Mouse (Mus musculus) heart, embryonic 13.5 days (tissue): ENCODE data around the gene Tmprss4. TPM values are rescaled to one million over a fixed set of nuclear protein-coding genes. Genes with fewer than 3 reads are reported as not detected.
A peak's percentile ranks its signal among the peaks of the same experiment; 100 is the strongest.

ENCODE experiments used
- ATAC-seq: fragments of 200-750 bp; cut with Nextera tagmentation; 2 replicates; pipeline ENCODE4 v1.8.0; 2017; ENCODE audit warnings: moderate TSS enrichment; ENCODE audit not compliant: insufficient number of reproducible peaks, low FRiP score, low TSS enrichment; ENCODE audit errors: extremely low read depth
- H3K27ac ChIP-seq: fragments of 300-500 bp; sonication (generic); replicated peaks from 2 replicates; pipeline ENCODE4 v1.5.1; 2015; ENCODE audit warnings: moderate library complexity, mild to moderate bottlenecking, inconsistent platforms
- H3K27me3 ChIP-seq: fragments of 300-500 bp; sonication (generic); replicated peaks from 2 replicates; pipeline ENCODE4 v1.6.1; 2015; ENCODE audit warnings: mild to moderate bottlenecking, inconsistent platforms
- H3K36me3 ChIP-seq: fragments of 300-500 bp; sonication (generic); 2 replicates; pipeline ENCODE4 v1.6.1; 2015; ENCODE audit warnings: mild to moderate bottlenecking, inconsistent platforms
- H3K4me1 ChIP-seq: fragments of 300-500 bp; sonication (generic); 2 replicates; pipeline ENCODE4 v1.6.1; 2015; ENCODE audit warnings: inconsistent platforms
- H3K4me2 ChIP-seq: fragments of 300-500 bp; sonication (generic); 2 replicates; pipeline ENCODE4 v1.6.1; 2015; ENCODE audit warnings: inconsistent platforms, mild to moderate bottlenecking, moderate library complexity
- H3K4me3 ChIP-seq: fragments of 300-500 bp; sonication (generic); 2 replicates; pipeline ENCODE4 v1.5.1; 2015; ENCODE audit warnings: moderate library complexity, mild to moderate bottlenecking, inconsistent platforms
- H3K9ac ChIP-seq: fragments of 300-500 bp; sonication (generic); 2 replicates; pipeline ENCODE4 v1.6.1; 2015; ENCODE audit warnings: inconsistent platforms, mild to moderate bottlenecking, moderate library complexity
- H3K9me3 ChIP-seq: fragments of 300-500 bp; sonication (generic); 2 replicates; pipeline ENCODE4 v1.6.1; 2016; ENCODE audit warnings: inconsistent platforms
- WGBS: fragments of 180-500 bp; shearing (Covaris S2); methylation state at CpG from one replicate; pipeline ENCODE4 v1.1.7; 2015; ENCODE audit warnings: mixed read lengths; 5-methylcytosine and 5-hydroxymethylcytosine counted together
- polyA plus RNA-seq: library from polyadenylated mRNA; unstranded; fragments of >200 nt; fragmentation: Nextera tagmentation; extraction: Ambion mirVana; gene quantifications from 2 replicates; pipeline ENCODE4 v1.2.1, GENCODE M21; 2015

Gene Tmprss4
- polyA plus RNA-seq, 1 experiment from 2014 or later: 0.19 TPM

DNA sequence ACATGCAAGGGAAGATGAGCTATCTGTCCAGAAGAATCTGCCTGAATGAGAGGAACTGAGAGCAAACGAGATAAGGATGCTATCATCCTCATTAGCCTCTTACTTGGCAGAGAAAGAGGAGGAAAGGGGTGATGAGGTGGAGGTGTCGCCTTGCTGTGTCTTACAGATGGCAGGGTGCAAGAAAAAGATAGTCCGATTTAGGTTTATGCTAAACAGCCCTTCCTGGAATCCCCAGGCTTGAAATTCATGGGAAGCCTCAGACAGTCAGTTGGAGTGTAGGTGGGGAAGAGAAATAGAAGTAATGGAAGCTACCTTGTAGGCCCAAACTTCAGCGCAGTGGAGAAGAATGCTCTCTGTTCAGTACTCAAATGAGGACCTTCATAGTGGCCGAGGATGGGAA lies 36.0 kb downstream of the Tmprss4 start:
- Histone ChIP-seq H3K4me2 (no peak overlapping the region), H3K27me3 (no peaks in the 10 kb centered on the region; the same call in 1 of the 2 replicates), H3K4me1 (no peaks in the 10 kb centered on the region), H3K36me3 (no peaks in the 10 kb centered on the region), H3K9me3 (peaks cover 4% of the 10 kb centered on the region; the same call in 1 of the 2 replicates), H3K4me3 (no peak overlapping the region), H3K9ac (no peak overlapping the region), H3K27ac (no peak overlapping the region)
- 59% methylated on average over 5 of the region's 5 CpGs for WGBS
- no peak for ATAC-seq

DNA sequence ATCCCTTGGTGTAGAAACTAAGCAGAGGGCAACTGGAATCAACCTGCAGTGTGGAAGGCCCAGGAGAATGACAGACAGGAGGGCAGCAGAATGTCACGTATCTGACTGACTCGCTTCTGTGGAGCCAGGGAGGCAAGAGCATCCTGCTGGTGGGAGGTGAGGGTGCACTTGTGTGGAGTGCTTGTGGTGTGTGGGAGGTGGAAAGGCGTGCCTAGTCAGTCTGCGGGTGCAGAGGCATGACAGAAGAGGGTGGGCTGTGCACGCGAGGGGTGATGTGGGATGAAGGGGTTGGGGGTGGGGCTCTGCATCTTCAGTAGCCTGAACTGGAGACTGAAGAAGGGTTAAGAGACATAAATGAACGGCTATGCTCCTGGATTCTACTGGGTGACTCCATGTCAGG lies 50.5 kb downstream of the Tmprss4 start:
- Histone ChIP-seq H3K4me3 (no peak overlapping the region), H3K9ac (no peak overlapping the region), H3K27me3 (peaks cover 49% of the 10 kb centered on the region), H3K9me3 (no peaks in the 10 kb centered on the region), H3K4me1 (no peaks in the 10 kb centered on the region), H3K4me2 (no peak overlapping the region), H3K27ac (no peak overlapping the region), H3K36me3 (no peaks in the 10 kb centered on the region)
- ATAC-seq: no peak
- WGBS: 55% methylated on average over 7 of the region's 7 CpGs

GRCm38 (mm10) chr9:45150933-45151332 lies 53.0 kb downstream of the Tmprss4 start:
- no peaks in the 10 kb centered on the region for H3K36me3 ChIP-seq
- no peak overlapping the region for H3K4me2 ChIP-seq
- peaks cover 2% of the 10 kb centered on the region for H3K4me1 ChIP-seq
- peaks cover 72% of the 10 kb centered on the region for H3K27me3 ChIP-seq
- H3K9me3 ChIP-seq: no peaks in the 10 kb centered on the region
- 57% methylated on average over 1 of the region's 1 CpGs for WGBS
- H3K4me3 ChIP-seq: no peak overlapping the region
- H3K27ac ChIP-seq: no peak overlapping the region
- no peak for ATAC-seq
- H3K9ac ChIP-seq: no peak overlapping the region

DNA sequence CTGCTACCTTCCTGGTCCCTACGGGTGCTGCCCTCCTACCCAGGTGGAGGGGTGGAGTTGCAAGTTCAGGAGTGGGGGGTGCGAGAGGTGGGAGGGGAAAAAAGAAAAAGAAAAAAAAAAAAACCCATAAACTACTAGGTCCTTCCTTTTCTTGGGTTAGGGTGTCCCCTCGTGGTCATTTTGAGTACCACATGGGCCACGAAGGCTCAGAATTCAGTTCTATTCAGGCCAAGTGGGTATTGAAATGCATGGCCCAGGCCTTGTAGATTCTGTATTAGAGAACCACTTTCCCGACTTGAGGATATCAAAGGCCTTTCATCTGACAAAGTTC lies 57.7 kb downstream of the Tmprss4 start:
- Histone ChIP-seq H3K36me3 (no peaks in the 10 kb centered on the region), H3K4me1 (peaks cover 8% of the 10 kb centered on the region), H3K4me3 (peak overlapping the region; percentile 46), H3K27ac (no peak overlapping the region), H3K4me2 (peak overlapping the region; percentile 72), H3K27me3 (peaks cover 99% of the 10 kb centered on the region), H3K9me3 (no peaks in the 10 kb centered on the region), H3K9ac (peak overlapping the region; percentile 53)
- under 1% methylated on average over 5 of the region's 5 CpGs for WGBS
- ATAC-seq: no peak

DNA sequence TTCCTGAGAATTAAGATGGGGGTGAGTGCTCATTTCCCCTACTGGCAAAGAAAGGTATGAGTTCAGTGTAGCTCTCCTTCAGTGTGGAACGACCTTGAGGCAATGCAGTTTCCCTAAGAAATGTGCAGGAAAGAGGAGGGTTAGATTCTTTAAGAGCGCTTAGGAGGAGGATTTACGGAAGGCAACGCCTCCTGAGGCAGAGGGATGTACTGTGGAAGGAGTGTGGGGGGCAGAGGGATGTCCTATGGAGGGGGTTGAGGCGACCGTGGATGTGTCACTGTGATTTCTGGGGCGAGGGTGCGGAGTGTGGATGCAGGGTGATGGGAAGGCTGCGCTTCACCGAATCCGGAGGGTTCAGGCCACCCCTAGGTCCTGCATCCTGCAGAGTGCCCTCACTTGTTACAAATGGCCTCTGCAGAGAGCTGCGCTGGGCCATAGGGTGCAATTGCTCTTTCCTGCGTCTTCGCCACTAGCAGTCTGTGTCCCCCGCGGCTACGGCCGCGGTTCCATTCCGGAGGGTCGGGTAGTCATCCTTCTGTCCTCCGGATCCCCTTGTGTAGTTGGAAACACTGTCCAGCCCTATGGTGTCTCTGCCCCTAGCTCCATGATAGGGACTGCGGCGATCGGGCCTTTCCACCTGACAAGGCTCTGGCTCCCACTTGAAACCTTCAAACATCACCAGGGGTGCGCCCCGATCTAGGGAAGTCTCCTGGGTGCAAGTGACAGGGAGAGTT lies 58.2 kb downstream of the Tmprss4 start:
- peak overlapping the region; percentile 53 for H3K9ac ChIP-seq
- no peak for ATAC-seq

DNA sequence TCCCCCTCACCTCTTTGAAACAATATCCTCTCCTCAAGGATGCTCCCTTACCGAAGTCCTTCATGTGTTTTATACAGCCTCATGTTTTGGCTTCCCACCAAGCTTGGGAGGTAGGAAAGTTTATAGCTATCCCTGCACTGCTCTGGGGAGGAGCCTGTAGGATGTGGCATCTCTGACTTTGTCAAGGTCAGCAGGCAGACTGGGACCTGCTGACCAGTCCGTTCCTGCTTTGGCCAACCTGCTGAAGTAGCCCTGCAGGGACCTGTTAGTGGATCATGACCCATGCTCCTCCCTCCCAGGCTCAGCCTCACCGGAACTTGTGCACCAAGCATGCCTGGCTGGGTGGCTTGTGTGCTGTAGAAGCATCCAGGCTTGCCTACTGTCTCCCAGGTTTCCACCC lies 61.2 kb downstream of the Tmprss4 start:
- H3K36me3 ChIP-seq: no peaks in the 10 kb centered on the region
- H3K27ac ChIP-seq: no peak overlapping the region
- no peak overlapping the region for H3K9ac ChIP-seq
- no peak for ATAC-seq
- peaks cover 99% of the 10 kb centered on the region for H3K27me3 ChIP-seq
- H3K4me1 ChIP-seq: peaks cover 23% of the 10 kb centered on the region
- no peak overlapping the region for H3K4me3 ChIP-seq
- H3K9me3 ChIP-seq: no peaks in the 10 kb centered on the region
- WGBS: 47% methylated on average over 3 of the region's 3 CpGs
- H3K4me2 ChIP-seq: no peak overlapping the region

More for the DNA sequence above, 58.2 kb downstream of the Tmprss4 start:
- no peak overlapping the region for H3K27ac ChIP-seq
- H3K27me3 ChIP-seq: peaks cover 99% of the 10 kb centered on the region
- H3K4me3 ChIP-seq: peak overlapping the region; percentile 46
- 5% methylated on average over 27 of the region's 27 CpGs for WGBS
- no peaks in the 10 kb centered on the region for H3K36me3 ChIP-seq
- peaks cover 8% of the 10 kb centered on the region for H3K4me1 ChIP-seq
- H3K4me2 ChIP-seq: peak overlapping the region; percentile 72
- H3K9me3 ChIP-seq: no peaks in the 10 kb centered on the region

DNA sequence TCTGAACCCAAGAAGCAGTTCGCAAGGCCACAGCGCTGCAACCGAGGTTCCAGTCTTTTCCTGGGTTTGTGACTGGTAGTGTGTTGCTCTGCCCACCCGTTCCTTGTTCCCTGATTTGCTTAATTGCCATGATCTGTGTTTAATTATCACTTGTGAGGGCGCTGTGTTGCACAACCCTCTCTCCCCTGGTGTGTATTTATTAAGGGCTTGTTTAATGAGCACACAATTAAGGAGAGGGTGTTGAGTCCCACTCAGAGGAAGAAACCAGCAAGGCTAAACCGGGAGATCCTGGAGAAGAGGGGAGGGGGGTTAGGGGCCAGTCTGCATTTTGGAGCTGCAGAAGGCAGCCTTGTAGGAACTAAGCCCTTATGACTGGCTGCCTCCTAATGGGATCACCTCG lies 62.9 kb downstream of the Tmprss4 start:
- ATAC-seq: no peak
- no peak overlapping the region for H3K4me3 ChIP-seq
- no peaks in the 10 kb centered on the region for H3K9me3 ChIP-seq
- no peaks in the 10 kb centered on the region for H3K36me3 ChIP-seq
- H3K27me3 ChIP-seq: peaks cover 100% of the 10 kb centered on the region
- 64% methylated on average over 7 of the region's 7 CpGs for WGBS
- no peak overlapping the region for H3K9ac ChIP-seq
- H3K4me1 ChIP-seq: peaks cover 39% of the 10 kb centered on the region
- H3K27ac ChIP-seq: no peak overlapping the region
- H3K4me2 ChIP-seq: no peak overlapping the region

DNA sequence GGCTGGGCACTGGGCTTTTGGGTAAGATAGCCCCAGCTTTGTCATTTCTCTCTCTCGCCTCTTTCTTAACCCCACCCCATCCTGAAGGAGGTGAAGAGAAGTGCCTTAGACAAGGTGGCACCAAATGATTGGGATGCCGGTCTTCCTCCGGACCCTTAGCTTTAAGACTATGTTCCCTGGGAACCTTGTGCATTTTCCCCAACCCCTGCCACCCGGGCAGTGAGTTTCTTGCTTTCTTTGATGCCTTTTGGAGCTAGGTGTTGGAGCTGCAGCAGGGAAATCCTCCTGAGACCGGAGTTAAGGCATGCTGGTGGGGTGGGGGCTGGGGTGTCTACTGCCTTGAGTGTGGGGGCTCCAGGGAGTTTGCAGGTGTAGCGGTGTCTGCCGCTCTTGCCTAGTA lies 64.8 kb downstream of the Tmprss4 start:
- Histone ChIP-seq H3K36me3 (no peaks in the 10 kb centered on the region), H3K4me1 (peaks cover 42% of the 10 kb centered on the region), H3K4me3 (peak overlapping the region; percentile 64), H3K9ac (peak overlapping the region; percentile 70), H3K27me3 (peaks cover 100% of the 10 kb centered on the region), H3K4me2 (peak overlapping the region; percentile 98), H3K27ac (no peak overlapping the region), H3K9me3 (no peaks in the 10 kb centered on the region)
- ATAC-seq: no peak
- 7% methylated on average over 7 of the region's 7 CpGs for WGBS

GRCm38 (mm10) chr9:45138191-45139032 lies 65.5 kb downstream of the Tmprss4 start, which contains the start of gene Scn4b:
Scn4b (plus strand) TSS chr9:45138395.
- H3K27ac ChIP-seq: peak within 1 kb of the TSS; percentile 54; the same call in 1 of the 2 replicates
- H3K27me3 ChIP-seq: peaks cover 99% of the 10 kb centered on the region
- peaks cover 42% of the 10 kb centered on the region for H3K4me1 ChIP-seq
- ATAC-seq: no peak
- H3K9me3 ChIP-seq: no peaks in the 10 kb centered on the region
- under 1% methylated on average over 73 of the region's 76 CpGs for WGBS
- H3K9ac ChIP-seq: peak within 1 kb of the TSS; percentile 70
- peak within 1 kb of the TSS; percentile 64 for H3K4me3 ChIP-seq
- peak within 1 kb of the TSS; percentile 98 for H3K4me2 ChIP-seq
- H3K36me3 ChIP-seq: no peaks in the 10 kb centered on the region

DNA sequence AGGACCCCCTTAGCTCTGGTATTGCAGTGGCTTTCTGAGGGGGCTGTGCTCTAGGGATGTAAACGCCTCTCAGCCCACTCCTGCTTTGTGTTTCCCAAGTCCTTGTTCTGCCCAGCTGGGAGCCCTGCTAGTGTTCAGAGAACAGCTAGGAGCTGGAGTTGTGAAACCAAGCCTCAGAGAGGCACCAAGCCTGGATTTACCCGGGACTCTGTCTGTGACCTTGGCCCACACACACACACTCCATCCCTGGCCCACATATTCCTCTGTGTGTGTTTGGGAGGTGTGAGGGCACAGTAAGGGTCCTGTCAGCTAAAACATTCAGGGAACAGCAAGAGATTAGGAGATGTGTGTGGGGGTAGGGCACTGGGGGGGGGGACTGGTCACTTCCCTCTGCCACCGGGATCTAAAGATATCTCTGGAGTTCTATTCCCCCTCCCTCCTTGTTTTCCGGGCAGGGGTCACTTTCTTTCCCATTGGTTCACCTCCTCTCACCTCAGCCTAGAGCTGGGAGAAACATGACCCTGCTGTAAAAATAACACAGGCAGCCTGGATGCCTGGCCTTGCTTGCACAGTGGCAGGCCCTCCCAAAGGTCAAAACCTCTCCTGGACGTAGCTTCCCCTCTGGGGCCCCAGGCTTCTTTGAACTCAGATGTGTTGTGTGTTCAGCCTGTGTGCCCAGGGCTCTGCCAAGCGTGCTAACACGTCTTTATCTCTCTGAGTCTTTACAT lies 67.3 kb downstream of the Tmprss4 start:
- WGBS: 8% methylated on average over 7 of the region's 7 CpGs
- Histone ChIP-seq H3K27ac (peak overlapping the region; percentile 54), H3K27me3 (peaks cover 97% of the 10 kb centered on the region), H3K36me3 (no peaks in the 10 kb centered on the region), H3K4me2 (no peak overlapping the region; the same call in 1 of the 2 replicates), H3K9me3 (no peaks in the 10 kb centered on the region), H3K4me1 (peaks cover 42% of the 10 kb centered on the region), H3K4me3 (no peak overlapping the region), H3K9ac (no peak overlapping the region)
- ATAC-seq: no peak
